Mouse (Mus musculus): ENCODE results near the gene Tpk1. TPM values are rescaled to one million over a fixed set of nuclear protein-coding genes. Genes with fewer than 3 reads are reported as not detected.

Tpk1 gene
- total and polyA plus RNA-seq, 3 experiments: 3.5 to 12.6 TPM; not detected in 1

DNA sequence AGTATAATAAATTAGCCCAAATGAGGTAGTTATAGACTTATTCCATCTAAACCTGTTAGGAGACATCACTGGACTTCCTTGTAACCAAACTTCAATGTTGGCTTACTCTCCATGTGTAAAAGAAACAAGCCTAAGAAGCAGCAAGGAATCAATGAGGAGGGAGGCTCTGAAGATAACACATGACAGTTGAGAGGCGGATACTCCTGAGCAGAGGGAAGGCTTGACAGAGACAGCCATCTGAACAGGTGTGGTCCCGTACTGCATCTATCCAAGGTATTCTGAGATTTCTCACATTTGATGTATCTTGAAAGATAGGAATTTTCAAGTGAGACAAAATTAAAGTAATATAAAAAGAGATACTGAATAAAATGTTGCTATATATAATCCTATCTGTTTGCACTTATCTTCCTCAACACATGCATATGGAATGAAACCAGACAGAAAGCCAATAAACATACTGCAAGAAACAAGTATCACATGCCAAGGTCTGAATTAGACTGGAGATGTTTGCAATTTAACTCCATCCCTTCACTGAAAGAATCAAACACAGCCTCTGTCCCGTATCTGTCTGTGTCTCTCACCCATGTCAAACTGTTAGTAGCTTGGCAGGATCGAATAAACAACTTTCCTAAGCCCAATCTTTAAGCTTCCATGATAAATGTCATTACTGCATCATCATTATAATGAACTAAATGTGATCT lies 75.1 kb downstream of the Tpk1 start:
- no peak for TF ChIP-seq MYB (IDR thresholded peaks at IDR 0.05; ENCODE audit: low read depth, low read length)
- no peak for TF ChIP-seq NELFE (IDR thresholded peaks at IDR 0.05; ENCODE audit: low read depth, low read length)
- TF ChIP-seq HCFC1 (IDR thresholded peaks at IDR 0.05; ENCODE audit: low read depth, low read length): no peak
- no peak for TF ChIP-seq GABPA (IDR thresholded peaks at IDR 0.05; ENCODE audit: low read depth, low read length)
- TF ChIP-seq CHD2 (IDR thresholded peaks at IDR 0.05; ENCODE audit: low read length): no peak
- no peak for TF ChIP-seq POLR2A (IDR thresholded peaks at IDR 0.05; ENCODE audit: control insufficient read depth in 1 of 2, insufficient read depth in 1 of 2, low read depth in 1 of 2, low read length in 2 of 2, poor library complexity in 1 of 2)
- TF ChIP-seq TAL1 (IDR thresholded peaks at IDR 0.05; ENCODE audit: low read length): no peak
- TF ChIP-seq NRF1 (IDR thresholded peaks at IDR 0.05; ENCODE audit: insufficient read depth, low read depth, low read length, poor library complexity, severe bottlenecking): no peak
- TF ChIP-seq MAX (IDR thresholded peaks at IDR 0.05; ENCODE audit: low read length): no peak
- TF ChIP-seq E2F4 (IDR thresholded peaks at IDR 0.05; ENCODE audit: borderline replicate concordance, low read depth, low read length): no peak
- TF ChIP-seq UBTF (IDR thresholded peaks at IDR 0.05; ENCODE audit: borderline replicate concordance, insufficient read depth, low read depth, low read length): no peak
- no peak for TF ChIP-seq USF2 (IDR thresholded peaks at IDR 0.05; ENCODE audit: borderline replicate concordance in 1 of 2, insufficient read depth in 1 of 2, low read depth in 1 of 2, low read length in 2 of 2)
- TF ChIP-seq JUND (IDR thresholded peaks at IDR 0.05; ENCODE audit: low read depth, low read length): no peak
- TF ChIP-seq MEF2A (IDR thresholded peaks at IDR 0.05; ENCODE audit: extremely low read depth, insufficient replicate concordance, low read depth, low read length, poor library complexity, severe bottlenecking): no peak
- no peak for TF ChIP-seq CTCF (IDR thresholded peaks at IDR 0.05 in 2 of 3, conservative IDR thresholded peaks at IDR 0.05 in 1 of 3; ENCODE audit: control insufficient read depth in 1 of 3, insufficient read depth in 1 of 3, low read depth in 2 of 3, low read length in 3 of 3, poor library complexity in 1 of 3, severe bottlenecking in 1 of 3)
- TF ChIP-seq BHLHE40 (IDR thresholded peaks at IDR 0.05; ENCODE audit: borderline replicate concordance, low read depth, low read length): no peak
- TF ChIP-seq TCF12 (IDR thresholded peaks at IDR 0.05; ENCODE audit: low read depth, low read length): no peak
- no peak for TF ChIP-seq USF1 (IDR thresholded peaks at IDR 0.05; ENCODE audit: low read depth, low read length)
- Histone ChIP-seq H3K27me3 (ENCODE audit: control insufficient read depth in 1 of 2, insufficient read depth in 2 of 2, low read length in 2 of 2) (no peaks in the 10 kb centered on the region), H3K27ac (ENCODE audit: control insufficient read depth, low read depth, low read length) (no peak overlapping the region), H3K79me2 (ENCODE audit: control insufficient read depth, insufficient read depth, low read length, poor library complexity) (no peaks in the 10 kb centered on the region), H3K9me3 (replicated peaks; ENCODE audit: insufficient read depth, low read length) (no peaks in the 10 kb centered on the region), H3K9ac (ENCODE audit: control insufficient read depth, low read depth, low read length, poor library complexity, severe bottlenecking) (no peak overlapping the region), H3K36me3 (ENCODE audit: control insufficient read depth in 1 of 2, insufficient read depth in 2 of 2, low read length in 2 of 2) (no peaks in the 10 kb centered on the region), H3K4me1 (ENCODE audit: control insufficient read depth in 1 of 2, insufficient read depth in 2 of 2, low read length in 2 of 2) (no peaks in the 10 kb centered on the region), H3K4me3 (ENCODE audit: control insufficient read depth in 1 of 2, insufficient read depth in 1 of 2, low read depth in 2 of 2, low read length in 2 of 2) (no peak overlapping the region)
- DNase-seq (ENCODE audit: low read depth, low spot score): no peak

DNA sequence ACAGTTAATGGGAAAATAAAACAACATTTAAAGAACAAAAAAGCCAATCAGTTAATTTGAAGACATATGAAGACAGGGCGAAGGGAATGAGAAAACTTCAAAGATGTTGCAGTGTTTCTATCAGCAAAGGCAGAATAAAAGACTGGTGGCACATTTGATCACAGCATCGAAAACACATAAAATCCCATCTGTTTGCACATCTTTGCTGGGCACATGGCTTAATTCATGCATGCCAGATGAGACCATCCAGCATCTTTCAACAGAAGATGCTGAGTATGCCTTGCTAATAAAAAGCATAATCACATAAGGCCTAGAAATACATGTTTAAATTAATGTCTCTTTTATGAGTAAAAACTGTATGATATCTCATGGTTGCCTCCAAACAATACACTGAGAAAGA lies 80.8 kb downstream of the Tpk1 start:
- TF ChIP-seq CHD2 (IDR thresholded peaks at IDR 0.05; ENCODE audit: low read length) (no peak), TBP (IDR thresholded peaks at IDR 0.05; ENCODE audit: low read depth, low read length) (no peak)
- H3K27me3 ChIP-seq (ENCODE audit: control insufficient read depth in 1 of 2, insufficient read depth in 2 of 2, low read length in 2 of 2): no peaks in the 10 kb centered on the region
- H3K9me3 ChIP-seq (replicated peaks; ENCODE audit: insufficient read depth, low read length): no peaks in the 10 kb centered on the region
- no peak for DNase-seq (ENCODE audit: low read depth, low spot score)
- no peaks in the 10 kb centered on the region for H3K36me3 ChIP-seq (ENCODE audit: control insufficient read depth in 1 of 2, insufficient read depth in 2 of 2, low read length in 2 of 2)
- H3K4me3 ChIP-seq (ENCODE audit: control insufficient read depth in 1 of 2, insufficient read depth in 1 of 2, low read depth in 2 of 2, low read length in 2 of 2): no peak overlapping the region
- H3K9ac ChIP-seq (ENCODE audit: control insufficient read depth, low read depth, low read length, poor library complexity, severe bottlenecking): no peak overlapping the region
- no peaks in the 10 kb centered on the region for H3K4me1 ChIP-seq (ENCODE audit: control insufficient read depth in 1 of 2, insufficient read depth in 2 of 2, low read length in 2 of 2)
- no peak overlapping the region for H3K27ac ChIP-seq (ENCODE audit: control insufficient read depth, low read depth, low read length)
- H3K79me2 ChIP-seq (ENCODE audit: control insufficient read depth, insufficient read depth, low read length, poor library complexity): no peaks in the 10 kb centered on the region
